Mouse (Mus musculus): Measurements from ENCODE around the gene Krt7. TPM values are rescaled to one million over a fixed set of nuclear protein-coding genes. Genes with fewer than 3 reads are reported as not detected.

The Krt7 gene
- polyA plus RNA-seq, 2 experiments, result 0.85 to 1.5 TPM

- Histone ChIP-seq H3K27me3 (ENCODE audit: control insufficient read depth, insufficient read depth, low read length) (no peaks in the 10 kb centered on the region), H3K4me3 (ENCODE audit: insufficient read depth in 1 of 2, low read depth in 2 of 2, low read length in 2 of 2) (no peak overlapping the region)
- WGBS (ENCODE audit: insufficient replicate concordance), result 31% methylated on average over 11 of the region's 11 CpGs
Measured at GRCm38 (mm10) chr15:101479666-101480060, 68.8 kb downstream of the Krt7 start.

More at GRCm38 (mm10) chr15:101479666-101480060, 68.8 kb downstream of the Krt7 start:
- H3K4me2 ChIP-seq (ENCODE audit: low read depth), result no peak overlapping the region
- DNase-seq (ENCODE audit: low read depth in 3 of 3, low spot score in 3 of 3) (no peak), ATAC-seq (ENCODE audit: insufficient read depth) (no peak)
- H3K9ac ChIP-seq (replicated peaks), result no peak overlapping the region
- no peaks in the 10 kb centered on the region for H3K4me1 ChIP-seq (replicated peaks; ENCODE audit: control insufficient read depth in 2 of 2, insufficient read depth in 2 of 2, low read length in 1 of 2)
- no peaks in the 10 kb centered on the region for H3K36me3 ChIP-seq (replicated peaks; ENCODE audit: control insufficient read depth, insufficient read depth, low read depth)
- H3K9me3 ChIP-seq (ENCODE audit: control insufficient read depth, low read length), result no peaks in the 10 kb centered on the region
- TF ChIP-seq EP300 (IDR thresholded peaks at IDR 0.05; ENCODE audit: low read depth) (no peak), CTCF (IDR thresholded peaks at IDR 0.05; ENCODE audit: low read depth) (no peak)
- H3K27ac ChIP-seq, result no peak overlapping the region

MicroRNAs encoded within 50 kb of the gene (microRNA counts, 519-probe panel; counts per million panel counts)
- microRNA mmu-miR-1941-3p, result 69.9 counts per million
- microRNA mmu-miR-1941-5p, result 69.9 counts per million

Small RNA genes within 50 kb of the gene (microRNA-seq; reads per million reads assigned to microRNA genes)
- gene Mir1941, result not detected

Other genes starting within 250 kb of the Krt7 start
- gene Acvr1b, start 237.0 kb upstream of the Krt7 start, polyA plus RNA-seq (2012; rRNA removed), result 3.2 and 3.4 TPM in 2 replicates
- 1.3 and 2.0 TPM in 2 replicates for gene Acvr1b, start 237.0 kb upstream of the Krt7 start, polyA plus RNA-seq (2014; fragmentation: Nextera tagmentation; extraction: Ambion mirVana)
- gene Grasp, start 186.9 kb upstream of the Krt7 start, polyA plus RNA-seq (2012; rRNA removed), result 0.50 and 0.73 TPM in 2 replicates
- gene Grasp, start 186.9 kb upstream of the Krt7 start, polyA plus RNA-seq (2014; fragmentation: Nextera tagmentation; extraction: Ambion mirVana), result 0.13 and 0.27 TPM in 2 replicates
- 0.42 and 0.48 TPM in 2 replicates for gene Nr4a1, start 156.8 kb upstream of the Krt7 start, polyA plus RNA-seq (2012; rRNA removed)
- gene Nr4a1, start 156.8 kb upstream of the Krt7 start, polyA plus RNA-seq (2014; fragmentation: Nextera tagmentation; extraction: Ambion mirVana), result 0.19 and 0.23 TPM in 2 replicates
- 13.1 and 17.2 TPM in 2 replicates for gene Atg101, start 126.8 kb upstream of the Krt7 start, polyA plus RNA-seq (2012; rRNA removed)
- 21.3 and 23.7 TPM in 2 replicates for gene Atg101, start 126.8 kb upstream of the Krt7 start, polyA plus RNA-seq (2014; fragmentation: Nextera tagmentation; extraction: Ambion mirVana)
- gene 6030408B16Rik, start 117.8 kb upstream of the Krt7 start, polyA plus RNA-seq (2012; rRNA removed), result 0.10 and 0.11 TPM in 2 replicates
- 0.18 and 0.35 TPM in 2 replicates for gene 6030408B16Rik, start 117.8 kb upstream of the Krt7 start, polyA plus RNA-seq (2014; fragmentation: Nextera tagmentation; extraction: Ambion mirVana)
- 0.15 and 0.19 TPM in 2 replicates for gene Krt80, start 40.9 kb upstream of the Krt7 start, polyA plus RNA-seq (2012; rRNA removed)
- gene Krt80, start 40.9 kb upstream of the Krt7 start, polyA plus RNA-seq (2014; fragmentation: Nextera tagmentation; extraction: Ambion mirVana), result 0.27 TPM in 2 replicates
- gene Krt87, start 27.8 kb downstream of the Krt7 start, polyA plus RNA-seq (2012; rRNA removed), result not detected in 2 replicates
- not detected in 2 replicates for gene Krt87, start 27.8 kb downstream of the Krt7 start, polyA plus RNA-seq (2014; fragmentation: Nextera tagmentation; extraction: Ambion mirVana)
- gene Krt88, start 36.7 kb downstream of the Krt7 start, polyA plus RNA-seq (2012; rRNA removed), result not detected in 2 replicates
- not detected in 2 replicates for gene Krt88, start 36.7 kb downstream of the Krt7 start, polyA plus RNA-seq (2014; fragmentation: Nextera tagmentation; extraction: Ambion mirVana)
- gene Krt81, start 52.7 kb downstream of the Krt7 start, polyA plus RNA-seq (2012; rRNA removed), result not detected in 2 replicates
- not detected in 2 replicates for gene Krt81, start 52.7 kb downstream of the Krt7 start, polyA plus RNA-seq (2014; fragmentation: Nextera tagmentation; extraction: Ambion mirVana)
- not detected in 2 replicates for gene Krt86, start 62.4 kb downstream of the Krt7 start, polyA plus RNA-seq (2012; rRNA removed)
- not detected in 2 replicates for gene Krt86, start 62.4 kb downstream of the Krt7 start, polyA plus RNA-seq (2014; fragmentation: Nextera tagmentation; extraction: Ambion mirVana)
- gene Krt83, start 80.5 kb downstream of the Krt7 start, polyA plus RNA-seq (2012; rRNA removed), result 0.03 TPM in 1 of 2 replicates, not detected in the other
- 0.30 TPM in 1 of 2 replicates, not detected in the other for gene Krt83, start 80.5 kb downstream of the Krt7 start, polyA plus RNA-seq (2014; fragmentation: Nextera tagmentation; extraction: Ambion mirVana)
- gene Gm49425, start 106.2 kb downstream of the Krt7 start, polyA plus RNA-seq (2012; rRNA removed), result not detected in 2 replicates
- not detected in 2 replicates for gene Gm49425, start 106.2 kb downstream of the Krt7 start, polyA plus RNA-seq (2014; fragmentation: Nextera tagmentation; extraction: Ambion mirVana)
- gene Krt84, start 121.8 kb downstream of the Krt7 start, polyA plus RNA-seq (2012; rRNA removed), result not detected in 2 replicates
- not detected in 2 replicates for gene Krt84, start 121.8 kb downstream of the Krt7 start, polyA plus RNA-seq (2014; fragmentation: Nextera tagmentation; extraction: Ambion mirVana)
- gene Krt82, start 139.6 kb downstream of the Krt7 start, polyA plus RNA-seq (2012; rRNA removed), result not detected in 2 replicates
- not detected in 2 replicates for gene Krt82, start 139.6 kb downstream of the Krt7 start, polyA plus RNA-seq (2014; fragmentation: Nextera tagmentation; extraction: Ambion mirVana)
- gene Krt90, start 151.9 kb downstream of the Krt7 start, polyA plus RNA-seq (2012; rRNA removed), result not detected in 2 replicates
- gene Krt90, start 151.9 kb downstream of the Krt7 start, polyA plus RNA-seq (2014; fragmentation: Nextera tagmentation; extraction: Ambion mirVana), result not detected in 2 replicates
- gene Krt75, start 162.9 kb downstream of the Krt7 start, polyA plus RNA-seq (2012; rRNA removed), result not detected in 2 replicates
- gene Krt75, start 162.9 kb downstream of the Krt7 start, polyA plus RNA-seq (2014; fragmentation: Nextera tagmentation; extraction: Ambion mirVana), result not detected in 2 replicates
- not detected in 2 replicates for gene Gm5414, start 217.1 kb downstream of the Krt7 start, polyA plus RNA-seq (2012; rRNA removed)
- not detected in 2 replicates for gene Gm5414, start 217.1 kb downstream of the Krt7 start, polyA plus RNA-seq (2014; fragmentation: Nextera tagmentation; extraction: Ambion mirVana)
- not detected in 2 replicates for gene Gm5478, start 236.3 kb downstream of the Krt7 start, polyA plus RNA-seq (2012; rRNA removed)
- not detected in 2 replicates for gene Gm5478, start 236.3 kb downstream of the Krt7 start, polyA plus RNA-seq (2014; fragmentation: Nextera tagmentation; extraction: Ambion mirVana)